Mouse (Mus musculus) common myeloid progenitor, adult 5-6 weeks (primary cell): ENCODE data around the gene Dock9. TPM values are rescaled to one million over a fixed set of nuclear protein-coding genes. Genes with fewer than 3 reads are reported as not detected.

Experiments
- ATAC-seq: replicated peaks from 2 replicates; pipeline ENCODE4 v1.8.0; 2016; ENCODE audit warnings: low read depth, mild to moderate bottlenecking, moderate TSS enrichment, inconsistent platforms; ENCODE audit not compliant: poor library complexity, severe bottlenecking
- total RNA-seq: library from RNA; stranded (forward); fragments of 200-1000, 187-1606 nt; gene quantifications from 2 replicates; pipeline ENCODE4 v1.2.3, GENCODE M21; 2017

The Dock9 gene
- total RNA-seq, 1 experiment from 2014 or later: 6.7 TPM

DNA sequence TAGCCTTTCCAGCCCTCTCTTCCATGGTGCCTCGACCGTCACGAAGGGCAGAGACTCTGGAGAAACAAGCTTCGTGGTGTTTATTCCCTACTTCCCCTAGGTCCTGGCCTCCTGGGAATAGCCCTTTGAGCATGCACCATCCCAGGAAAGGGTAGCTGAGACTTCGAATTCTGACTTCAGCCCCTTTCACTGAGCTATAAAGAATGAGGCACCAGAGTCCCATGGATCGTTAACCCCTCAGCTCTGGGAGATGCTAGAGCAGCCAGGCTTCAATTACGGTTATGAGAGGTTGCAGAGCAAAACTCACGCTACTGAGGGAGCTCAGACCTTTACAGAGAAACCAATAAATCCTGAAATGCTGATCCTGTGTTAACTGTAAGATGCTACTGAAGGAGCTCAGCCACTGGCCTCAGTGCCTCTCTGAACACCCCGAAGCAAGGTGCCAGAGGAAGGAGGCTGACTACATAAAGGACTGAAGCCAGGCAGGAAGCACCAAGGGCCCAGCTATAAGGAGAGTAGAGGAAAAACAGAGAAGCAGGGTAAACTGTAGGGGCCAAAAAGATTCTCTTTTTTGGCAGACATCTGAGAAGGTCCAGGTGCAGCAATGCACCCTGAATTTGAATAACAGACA lies 53.7 kb downstream of the Dock9 start:
- ATAC-seq: no peak

- peak; percentile 50 for ATAC-seq
These were observed 58.9 kb downstream of the Dock9 start for GRCm38 (mm10) chr14:121738431-121739403.

- ATAC-seq: no peak
These were observed 60.4 kb downstream of the Dock9 start for GRCm38 (mm10) chr14:121737277-121737676.

DNA sequence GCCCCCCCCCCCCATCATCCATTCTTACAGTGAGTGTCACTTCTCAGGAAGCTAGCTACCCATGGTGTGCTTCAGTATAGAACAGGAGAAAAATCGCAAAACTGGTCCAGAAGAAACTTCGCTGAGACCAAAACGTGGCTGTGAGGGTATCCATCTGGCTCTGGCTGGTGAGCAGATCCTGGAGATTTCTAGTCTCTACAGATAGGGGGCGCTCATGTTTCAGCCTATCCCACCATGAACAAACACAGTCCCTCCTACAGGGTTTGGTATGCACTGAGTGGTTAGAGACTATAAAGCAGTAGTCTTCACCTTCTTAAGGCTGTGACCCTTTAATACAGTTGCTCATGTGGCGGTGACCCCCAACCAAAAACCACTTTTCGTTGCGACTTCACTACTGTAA lies 62.0 kb downstream of the Dock9 start:
- 0 out of 2 replicates have a peak, but pooled peaks have one; percentile 23 for ATAC-seq

GRCm38 (mm10) chr14:121734217-121734616 lies 63.4 kb downstream of the Dock9 start:
- ATAC-seq: no peak

DNA sequence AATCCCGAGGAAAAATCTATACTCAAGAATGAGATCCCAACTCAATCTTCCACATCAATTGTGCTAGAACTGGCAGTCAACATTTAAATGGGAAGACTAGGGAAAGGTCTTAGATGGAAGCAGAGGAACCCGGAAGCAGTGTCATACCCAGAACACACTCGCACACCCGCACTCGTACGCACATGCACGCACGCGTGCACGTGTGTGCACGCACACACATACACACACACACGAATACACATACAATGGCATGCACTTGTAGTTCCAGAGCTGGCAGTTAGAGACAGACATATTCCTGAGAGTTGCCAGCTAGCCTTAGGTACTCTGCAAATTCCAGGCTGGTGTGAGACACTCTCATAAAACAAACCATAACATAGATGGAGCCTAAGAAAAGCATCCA lies 63.9 kb downstream of the Dock9 start:
- ATAC-seq: no peak

- peak; percentile 37 for ATAC-seq
These were observed 65.4 kb downstream of the Dock9 start for GRCm38 (mm10) chr14:121732196-121732595.

DNA sequence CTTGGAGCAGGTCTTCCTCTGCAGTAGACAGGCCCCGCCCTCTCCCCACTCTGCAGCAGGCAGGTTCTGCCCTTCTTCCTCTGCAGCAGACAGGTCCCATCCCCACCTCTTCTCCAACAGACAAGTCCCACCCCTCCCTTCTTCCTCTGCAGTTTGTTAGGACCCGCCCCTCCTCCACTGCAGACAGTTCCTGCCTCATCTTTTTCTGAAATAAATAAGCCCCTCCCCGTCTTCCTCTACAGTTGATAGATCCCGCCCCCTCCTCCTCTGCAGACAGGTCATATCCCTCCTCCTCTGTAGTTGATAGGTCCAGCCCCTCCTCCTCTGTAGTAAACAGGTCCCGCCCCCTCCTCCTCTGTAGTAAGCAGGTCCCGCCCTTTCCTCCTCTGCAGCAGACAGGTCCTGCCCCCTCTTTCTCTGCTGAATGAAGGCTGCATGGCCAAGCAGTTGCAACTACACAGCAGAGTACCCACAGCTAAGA lies 65.9 kb downstream of the Dock9 start:
- peak; percentile 77 for ATAC-seq

- ATAC-seq: no peak
These were observed 66.7 kb downstream of the Dock9 start for GRCm38 (mm10) chr14:121730966-121731365.

GRCm38 (mm10) chr14:121727996-121728395 lies 69.6 kb downstream of the Dock9 start:
- peak; percentile 20; the same call in 1 of the 2 replicates for ATAC-seq

DNA sequence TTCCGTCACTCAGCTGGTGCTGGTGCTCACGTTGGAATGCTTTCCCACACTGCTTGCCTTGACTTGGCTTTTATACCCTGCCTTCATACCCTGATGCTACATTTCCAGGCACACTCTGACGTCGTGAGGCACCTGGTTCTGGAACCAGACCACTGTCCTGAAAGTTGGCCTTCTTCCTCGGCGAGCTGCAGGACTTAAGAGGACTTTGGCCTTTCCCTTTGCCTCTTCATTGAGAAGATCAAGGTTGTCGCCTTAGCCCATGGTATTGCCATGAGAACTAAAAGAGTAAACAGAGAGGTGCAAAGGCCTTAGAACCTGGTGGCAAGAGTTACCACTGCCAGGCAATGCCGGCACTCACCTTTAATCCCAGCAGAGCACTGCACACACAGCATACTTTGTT lies 73.1 kb downstream of the Dock9 start:
- ATAC-seq: no peak

DNA sequence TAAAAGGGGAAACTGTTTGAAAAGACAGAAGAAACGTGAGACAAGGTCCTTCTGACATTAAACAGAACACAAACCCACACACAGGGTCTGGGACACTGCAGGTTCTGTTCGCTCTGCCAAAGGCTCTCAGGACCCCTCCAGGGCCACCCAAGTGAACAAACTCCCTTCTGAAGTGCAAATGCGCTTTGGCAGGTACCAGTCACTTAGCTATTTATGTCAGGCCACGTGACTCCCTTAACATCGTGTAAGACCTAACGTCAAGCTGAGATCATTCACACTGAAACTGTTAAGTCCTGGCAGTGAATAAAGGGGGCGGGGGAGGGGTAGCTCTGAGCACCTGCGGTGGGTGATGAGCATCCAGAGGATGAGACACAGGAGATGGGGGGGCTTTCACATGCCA lies 74.9 kb downstream of the Dock9 start:
- ATAC-seq: no peak

DNA sequence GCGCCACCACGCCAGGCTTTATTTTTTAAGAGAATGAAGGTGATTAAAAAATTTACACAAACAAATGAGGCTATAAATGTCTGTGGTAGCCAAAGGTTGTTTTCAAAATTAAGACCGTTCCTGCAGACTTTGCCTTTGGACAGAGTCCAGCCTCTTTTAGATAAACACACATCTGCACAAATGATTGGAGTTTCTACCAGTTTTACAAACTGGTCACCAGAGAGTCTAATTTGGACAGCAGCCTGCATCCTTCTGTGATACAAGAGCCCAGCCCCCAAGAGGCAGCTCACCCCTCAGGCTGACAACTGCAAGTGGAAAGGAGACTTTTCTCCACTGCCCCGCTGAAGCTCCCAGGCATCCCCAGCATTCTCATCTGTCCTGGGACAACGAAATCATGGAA lies 76.2 kb downstream of the Dock9 start:
- ATAC-seq: no peak

- ATAC-seq: 0 out of 2 replicates have a peak, but pooled peaks have one; percentile 9
These were observed 77.7 kb downstream of the Dock9 start for GRCm38 (mm10) chr14:121719638-121720601.

DNA sequence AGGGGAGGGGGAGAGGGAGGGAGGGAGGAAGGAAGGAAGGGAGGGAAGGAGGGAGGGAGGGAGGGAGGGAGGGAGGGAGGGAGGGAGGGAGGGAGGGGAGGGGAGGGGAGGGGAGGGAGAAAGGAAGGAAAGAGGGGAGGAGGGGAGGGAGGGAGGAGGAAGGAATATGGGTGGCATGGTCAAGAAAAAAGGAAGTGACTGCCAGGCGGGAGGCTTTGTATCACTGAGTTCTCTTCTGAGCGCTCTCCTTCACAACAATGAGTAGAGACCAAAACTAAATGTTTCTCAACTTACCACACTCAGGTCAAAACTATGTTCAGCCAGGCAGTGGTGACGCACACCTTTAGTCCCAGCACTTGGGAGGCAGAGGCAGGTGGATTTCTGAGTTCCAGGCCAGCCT lies 82.8 kb downstream of the Dock9 start:
- ATAC-seq: 0 out of 2 replicates have a peak, but pooled peaks have one; percentile 46

GRCm38 (mm10) chr14:121714268-121714667 lies 83.4 kb downstream of the Dock9 start:
- ATAC-seq: no peak

DNA sequence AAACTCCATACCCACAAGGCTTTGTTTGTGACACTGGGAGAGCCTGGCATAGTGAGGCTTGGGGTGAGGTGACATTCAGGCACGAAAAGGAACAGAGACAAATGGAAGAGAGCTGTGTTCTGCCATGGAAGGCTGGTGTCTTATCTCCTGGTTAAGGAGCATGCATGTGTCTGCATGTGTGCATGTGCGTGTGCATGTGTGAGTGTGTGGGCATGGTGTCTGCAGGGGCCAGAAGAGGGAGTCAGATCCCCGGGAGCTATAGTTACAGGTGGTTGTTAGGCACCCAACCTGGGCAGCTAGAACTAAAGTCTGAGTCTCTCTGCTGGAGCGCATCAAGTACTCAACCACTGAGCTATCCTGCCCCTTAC lies 83.8 kb downstream of the Dock9 start:
- no peak for ATAC-seq

- no peak for ATAC-seq
These were observed 84.3 kb downstream of the Dock9 start for GRCm38 (mm10) chr14:121713166-121713829.

- ATAC-seq: 0 out of 2 replicates have a peak, but pooled peaks have one; percentile 34
These were observed 86.4 kb downstream of the Dock9 start for GRCm38 (mm10) chr14:121711089-121711826.
